Mouse (Mus musculus) stomach, embryonic 14.5 days (tissue): ENCODE results near the gene Unc5b. TPM values are rescaled to one million over a fixed set of nuclear protein-coding genes. Genes with fewer than 3 reads are reported as not detected.
A peak's percentile ranks its signal among the peaks of the same experiment; 100 is the strongest.

Experiments
- ATAC-seq: fragments of 200-750 bp; cut with Nextera tagmentation; 2 replicates; pipeline ENCODE4 v1.8.0; 2017; ENCODE audit warnings: low read depth, moderate TSS enrichment; ENCODE audit not compliant: insufficient number of reproducible peaks, insufficient read depth, low FRiP score
- H3K27ac ChIP-seq: fragments of 300-500 bp; sonication (generic); 2 replicates; pipeline ENCODE4 v1.5.1; 2014; ENCODE audit warnings: mild to moderate bottlenecking, low read length, moderate library complexity, mixed read lengths
- H3K27me3 ChIP-seq: fragments of 300-500 bp; sonication (generic); 2 replicates; pipeline ENCODE4 v1.6.1; 2014; ENCODE audit warnings: low read length, control low read depth, mixed read lengths; ENCODE audit not compliant: control insufficient read depth, insufficient read depth
- H3K36me3 ChIP-seq: fragments of 300-500 bp; sonication (generic); 2 replicates; pipeline ENCODE4 v1.6.1; 2014; ENCODE audit warnings: mild to moderate bottlenecking, control low read depth, low read length, moderate library complexity, mixed read lengths; ENCODE audit not compliant: control insufficient read depth, insufficient read depth
- H3K4me1 ChIP-seq: fragments of 300-500 bp; sonication (generic); 2 replicates; pipeline ENCODE4 v1.6.1; 2014; ENCODE audit warnings: low read length, control low read depth, mixed read lengths; ENCODE audit not compliant: control insufficient read depth, insufficient read depth
- H3K4me2 ChIP-seq: fragments of 300-500 bp; sonication (generic); replicated peaks from 2 replicates; pipeline ENCODE4 v1.6.1; 2014; ENCODE audit warnings: low read depth, low read length, control low read depth
- H3K4me3 ChIP-seq: fragments of 300-500 bp; sonication (generic); 2 replicates; pipeline ENCODE4 v1.5.1; 2014; ENCODE audit warnings: low read depth, low read length, control low read depth
- H3K9ac ChIP-seq: fragments of 300-500 bp; sonication (generic); replicated peaks from 2 replicates; pipeline ENCODE4 v1.6.1; 2014; ENCODE audit warnings: low read depth, mild to moderate bottlenecking, control low read depth, low read length, moderate library complexity, mixed read lengths
- H3K9me3 ChIP-seq: fragments of 300-500 bp; sonication (generic); 2 replicates; pipeline ENCODE4 v1.6.1; 2016; ENCODE audit warnings: low read depth, low read length, control low read depth; ENCODE audit not compliant: control insufficient read depth
- WGBS: fragments of 180-500 bp; shearing (Covaris S2); extraction: QIAGEN DNeasy Blood & Tissue Kit; methylation state at CpG from one replicate; pipeline ENCODE4 v1.1.7; 2014; 5-methylcytosine and 5-hydroxymethylcytosine counted together
- polyA plus RNA-seq: library from polyadenylated mRNA; unstranded; fragments of >200 nt; fragmentation: Nextera tagmentation; extraction: Ambion mirVana; gene quantifications from 2 replicates; pipeline ENCODE4 v1.2.1, GENCODE M21; 2014

Gene Unc5b
- polyA plus RNA-seq, 1 experiment from 2014 or later = 4.2 TPM

- Histone ChIP-seq H3K27me3 (no peaks in the 10 kb centered on the region), H3K4me3 (no peak overlapping the region), H3K27ac (no peak overlapping the region), H3K9me3 (no peaks in the 10 kb centered on the region), H3K36me3 (no peaks in the 10 kb centered on the region), H3K9ac (no peak overlapping the region), H3K4me1 (peaks cover 7% of the 10 kb centered on the region; the same call in 1 of the 2 replicates), H3K4me2 (no peak overlapping the region)
- 81% methylated on average over 6 of the region's 6 CpGs for WGBS
- no peak for ATAC-seq
Observed at GRCm38 (mm10) chr10:60790912-60791311, 40.5 kb downstream of the Unc5b start.

- WGBS = 75% methylated on average over 16 of the region's 16 CpGs
- no peak overlapping the region for H3K9ac ChIP-seq
Observed at GRCm38 (mm10) chr10:60787303-60788074, 43.9 kb downstream of the Unc5b start.

GRCm38 (mm10) chr10:60783608-60784007 lies 47.8 kb downstream of the Unc5b start:
- no peak for ATAC-seq
- Histone ChIP-seq H3K27ac (no peak overlapping the region), H3K27me3 (no peaks in the 10 kb centered on the region), H3K36me3 (no peaks in the 10 kb centered on the region), H3K4me1 (no peaks in the 10 kb centered on the region), H3K9me3 (no peaks in the 10 kb centered on the region), H3K4me3 (no peak overlapping the region), H3K9ac (no peak overlapping the region), H3K4me2 (no peak overlapping the region)
- 44% methylated on average over 2 of the region's 2 CpGs for WGBS

More at GRCm38 (mm10) chr10:60787303-60788074, 43.9 kb downstream of the Unc5b start:
- no peak overlapping the region for H3K4me3 ChIP-seq
- peaks cover 6% of the 10 kb centered on the region; the same call in 1 of the 2 replicates for H3K4me1 ChIP-seq
- H3K27me3 ChIP-seq = no peaks in the 10 kb centered on the region
- H3K27ac ChIP-seq = no peak overlapping the region
- H3K36me3 ChIP-seq = no peaks in the 10 kb centered on the region
- H3K4me2 ChIP-seq = no peak overlapping the region
- ATAC-seq = no peak
- H3K9me3 ChIP-seq = no peaks in the 10 kb centered on the region

GRCm38 (mm10) chr10:60779628-60780027 lies 51.8 kb downstream of the Unc5b start:
- no peak overlapping the region; the same call in 1 of the 2 replicates for H3K4me2 ChIP-seq
- WGBS = 6% methylated on average over 8 of the region's 9 CpGs
- no peak overlapping the region for H3K27ac ChIP-seq
- H3K4me3 ChIP-seq = no peak overlapping the region
- H3K9ac ChIP-seq = no peak overlapping the region
- peak; percentile 54; the same call in 1 of the 2 replicates for ATAC-seq
- H3K4me1 ChIP-seq = no peaks in the 10 kb centered on the region
- H3K27me3 ChIP-seq = no peaks in the 10 kb centered on the region
- no peaks in the 10 kb centered on the region for H3K36me3 ChIP-seq
- H3K9me3 ChIP-seq = no peaks in the 10 kb centered on the region

GRCm38 (mm10) chr10:60778542-60778941 lies 52.8 kb downstream of the Unc5b start:
- ATAC-seq = no peak
- no peaks in the 10 kb centered on the region for H3K9me3 ChIP-seq
- no peak overlapping the region for H3K4me2 ChIP-seq
- no peak overlapping the region for H3K9ac ChIP-seq
- no peaks in the 10 kb centered on the region for H3K4me1 ChIP-seq
- no peaks in the 10 kb centered on the region for H3K36me3 ChIP-seq
- no peak overlapping the region for H3K4me3 ChIP-seq
- no peaks in the 10 kb centered on the region for H3K27me3 ChIP-seq
- whole genome bisulfite sequencing = 62% methylated on average over 12 of the region's 12 CpGs
- no peak overlapping the region for H3K27ac ChIP-seq

GRCm38 (mm10) chr10:60775473-60775872 lies 55.9 kb downstream of the Unc5b start:
- H3K27me3 ChIP-seq = no peaks in the 10 kb centered on the region
- no peak for ATAC-seq
- no peaks in the 10 kb centered on the region for H3K9me3 ChIP-seq
- WGBS = 78% methylated on average over 6 of the region's 6 CpGs
- H3K4me2 ChIP-seq = no peak overlapping the region
- no peak overlapping the region for H3K4me3 ChIP-seq
- H3K36me3 ChIP-seq = no peaks in the 10 kb centered on the region
- no peak overlapping the region for H3K9ac ChIP-seq
- no peaks in the 10 kb centered on the region for H3K4me1 ChIP-seq
- H3K27ac ChIP-seq = no peak overlapping the region

- H3K27me3 ChIP-seq = no peaks in the 10 kb centered on the region
- no peak for ATAC-seq
- H3K36me3 ChIP-seq = no peaks in the 10 kb centered on the region
- WGBS = 91% methylated on average over 13 of the region's 13 CpGs
- H3K9me3 ChIP-seq = no peaks in the 10 kb centered on the region
- H3K9ac ChIP-seq = no peak overlapping the region
- H3K4me2 ChIP-seq = no peak overlapping the region
- no peaks in the 10 kb centered on the region for H3K4me1 ChIP-seq
- no peak overlapping the region for H3K27ac ChIP-seq
- no peak overlapping the region for H3K4me3 ChIP-seq
Observed at GRCm38 (mm10) chr10:60774616-60775015, 56.8 kb downstream of the Unc5b start.

- Histone ChIP-seq H3K4me1 (no peaks in the 10 kb centered on the region), H3K27ac (no peak overlapping the region), H3K4me3 (no peak overlapping the region), H3K4me2 (no peak overlapping the region), H3K9ac (no peak overlapping the region), H3K9me3 (no peaks in the 10 kb centered on the region), H3K36me3 (no peaks in the 10 kb centered on the region), H3K27me3 (no peaks in the 10 kb centered on the region)
- WGBS = 68% methylated on average over 4 of the region's 4 CpGs
- no peak for ATAC-seq
Observed at GRCm38 (mm10) chr10:60770855-60771254, 60.5 kb downstream of the Unc5b start.

GRCm38 (mm10) chr10:60768614-60769013 lies 62.8 kb downstream of the Unc5b start:
- no peak for ATAC-seq
- no peak overlapping the region for H3K27ac ChIP-seq
- H3K4me2 ChIP-seq = no peak overlapping the region
- no peak overlapping the region for H3K4me3 ChIP-seq
- H3K36me3 ChIP-seq = no peaks in the 10 kb centered on the region
- 78% methylated on average over 7 of the region's 7 CpGs for WGBS
- no peaks in the 10 kb centered on the region for H3K4me1 ChIP-seq
- no peaks in the 10 kb centered on the region for H3K9me3 ChIP-seq
- H3K27me3 ChIP-seq = no peaks in the 10 kb centered on the region
- no peak overlapping the region for H3K9ac ChIP-seq
